8 mouse cellular contexts compared by ENCODE assay signal in genomic region chr4:98922643-98923567, GRCm38 (mm10). TPM values are rescaled to one million over a fixed set of nuclear protein-coding genes. Genes with fewer than 3 reads are reported as not detected.
DNase-seq lines count a peak whose midpoint lies in the region; ATAC-seq lines count a peak whose summit lies in the region.

No protein-coding gene starts in this region.

- H3K4me3 ChIP-seq in forebrain, embryonic 14.5 days (ENCODE audit: low read depth, low read length), result peak overlapping the region; percentile 92
- H3K4me3 ChIP-seq in neural tube, embryonic 15.5 days (replicated peaks), result peak overlapping the region; percentile 69

- H3K9me3 ChIP-seq in forebrain, embryonic 14.5 days (replicated peaks; ENCODE audit: control insufficient read depth, low read length), result no peaks in the 10 kb centered on the region
- H3K9me3 ChIP-seq in neural tube, embryonic 15.5 days (replicated peaks), result no peaks in the 10 kb centered on the region

- H3K9ac ChIP-seq in forebrain, embryonic 14.5 days (ENCODE audit: low read length), result peak overlapping the region; percentile 88
- H3K9ac ChIP-seq in neural tube, embryonic 15.5 days (replicated peaks), result peak overlapping the region; percentile 77

- DNase-seq in ES-CJ7 (ENCODE audit: low read depth, low spot score), result peak; percentile 100
- peak; percentile 97 for DNase-seq in cerebellum, adult 11 months
- DNase-seq in forebrain, embryonic 14.5 days (ENCODE audit: low spot score), result peak; percentile 99
- DNase-seq in heart, postnatal 14 days, result peak; percentile 94
- DNase-seq in layer of hippocampus, adult 11-12 months (ENCODE audit: low spot score), result peak; percentile 99
- DNase-seq in lung, adult 18-20 months, result peak; percentile 98 to 99
- DNase-seq in testis, postnatal 14 days (ENCODE audit: low spot score), result peak; percentile 97

- H3K4me1 ChIP-seq in forebrain, embryonic 14.5 days (ENCODE audit: control insufficient read depth, insufficient read depth, low read length), result peaks cover 8% of the 10 kb centered on the region; the same call in 1 of the 2 replicates
- peaks cover 20% of the 10 kb centered on the region for H3K4me1 ChIP-seq in neural tube, embryonic 15.5 days

- H3K27me3 ChIP-seq in forebrain, embryonic 14.5 days (replicated peaks; ENCODE audit: control insufficient read depth, insufficient read depth, low read length), result no peaks in the 10 kb centered on the region
- H3K27me3 ChIP-seq in neural tube, embryonic 15.5 days (replicated peaks), result no peaks in the 10 kb centered on the region

- peak; percentile 95 for ATAC-seq in forebrain, embryonic 14.5 days
- peak; percentile 94 for ATAC-seq in neural tube, embryonic 15.5 days (ENCODE audit: low FRiP score)

- WGBS in forebrain, embryonic 14.5 days, result under 1% methylated on average over 53 of the region's 53 CpGs
- WGBS in neural tube, embryonic 15.5 days, result under 1% methylated on average over 52 of the region's 53 CpGs

- peak overlapping the region; percentile 81 for H3K4me2 ChIP-seq in forebrain, embryonic 14.5 days (ENCODE audit: low read length)
- peak overlapping the region; percentile 67 for H3K4me2 ChIP-seq in neural tube, embryonic 15.5 days

- peak overlapping the region; percentile 100 for H3K27ac ChIP-seq in forebrain, embryonic 14.5 days (ENCODE audit: low read depth, low read length)
- peak overlapping the region; percentile 100 for H3K27ac ChIP-seq in neural tube, embryonic 15.5 days (replicated peaks)

- no peaks in the 10 kb centered on the region for H3K36me3 ChIP-seq in forebrain, embryonic 14.5 days (ENCODE audit: control insufficient read depth, insufficient read depth, low read length)
- no peaks in the 10 kb centered on the region for H3K36me3 ChIP-seq in neural tube, embryonic 15.5 days

- intact Hi-C loops in heart, postnatal 14 days (cut with DNase I), result loop anchor here (5.0 kb wide), 1 partner anchor 259 kb away; no protein-coding TSS in a partner anchor

RNA-seq across cellular contexts. Expression of gene Usp1, which starts 0.7 kb away (rescaled TPM):
- 59.0 and 79.9 TPM in 2 replicates for polyA plus RNA-seq in forebrain, embryonic 14.5 days (2014; fragmentation: Nextera tagmentation; extraction: Ambion mirVana)
- 10 to 100 TPM; 15.8 to 19.6 TPM for total RNA-seq in heart, postnatal 14 days (2021)
- polyA plus RNA-seq in neural tube, embryonic 15.5 days (2015; fragmentation: Nextera tagmentation; extraction: Ambion mirVana), result 27.0 and 40.2 TPM in 2 replicates

Comparison
In these comparisons a context has a peak if more than half of its experiments do, and no peak if none do; other contexts are left out.
1. Peak in every context shown above with its lines: DNase-seq, ATAC-seq, H3K4me3 ChIP-seq and H3K27ac ChIP-seq.